Mouse (Mus musculus): ENCODE data around the gene Itpripl1.
"Not testable (repeated sequence)": the region's sequence is repeated elsewhere in the genome, so short reads cannot be mapped to it uniquely, and the experiment has no call there.

Itpripl1 gene

GRCm38 (mm10) chr2:127143158-127144063 is at the start of gene Itpripl1:
Gene Itpripl1, minus strand, starts transcription at chr2:127143442.
- DNase-seq: peak; percentile 92

GRCm38 (mm10) chr2:127189574-127189973 is 46.3 kb upstream of the Itpripl1 start:
- no peak for DNase-seq

- peak; percentile 84 to 92 for DNase-seq
These were observed 39.5 kb upstream of the Itpripl1 start for GRCm38 (mm10) chr2:127182598-127183381.

GRCm38 (mm10) chr2:127166261-127166660 is 23.0 kb upstream of the Itpripl1 start:
- DNase-seq: peak in 1 of 2 experiments; percentile 34

GRCm38 (mm10) chr2:127165675-127166074 is 22.4 kb upstream of the Itpripl1 start:
- DNase-seq: no peak

GRCm38 (mm10) chr2:127145699-127146098 is 2.5 kb upstream of the Itpripl1 start:
- DNase-seq: no peak

GRCm38 (mm10) chr2:127142577-127143157 is 575 bp downstream of the Itpripl1 start:
- no peak for DNase-seq

- no peak for DNase-seq
These were observed 1.2 kb downstream of the Itpripl1 start for GRCm38 (mm10) chr2:127142031-127142430.

- DNase-seq: no peak
These were observed 3.2 kb downstream of the Itpripl1 start for GRCm38 (mm10) chr2:127140011-127140410.

GRCm38 (mm10) chr2:127139605-127140004 is 3.6 kb downstream of the Itpripl1 start:
- DNase-seq: no peak

GRCm38 (mm10) chr2:127139094-127139493 is 4.1 kb downstream of the Itpripl1 start:
- no peak for DNase-seq

- DNase-seq: peak in 1 of 2 experiments; percentile 21
These were observed 4.8 kb downstream of the Itpripl1 start for GRCm38 (mm10) chr2:127138449-127138848.

GRCm38 (mm10) chr2:127137838-127138420 is 5.3 kb downstream of the Itpripl1 start:
- DNase-seq: no peak

- peak; percentile 7 to 27 for DNase-seq
These were observed 6.3 kb downstream of the Itpripl1 start for GRCm38 (mm10) chr2:127136979-127137378.

GRCm38 (mm10) chr2:127135255-127135654 is 8.0 kb downstream of the Itpripl1 start:
- not testable (repeated sequence) for DNase-seq

GRCm38 (mm10) chr2:127133621-127134461 is 9.4 kb downstream of the Itpripl1 start, which contains the start of gene Ncaph:
Gene Ncaph, minus strand, starts transcription at chr2:127133954.
- DNase-seq: peak; percentile 88 to 94

- DNase-seq: no peak
These were observed 11.9 kb downstream of the Itpripl1 start for GRCm38 (mm10) chr2:127131353-127131752.

GRCm38 (mm10) chr2:127128926-127129325 is 14.3 kb downstream of the Itpripl1 start:
- DNase-seq: no peak

- DNase-seq: peak; percentile 27 to 54
These were observed 21.5 kb downstream of the Itpripl1 start for GRCm38 (mm10) chr2:127121591-127122235.

GRCm38 (mm10) chr2:127108986-127109385 is 34.3 kb downstream of the Itpripl1 start:
- no peak for DNase-seq

GRCm38 (mm10) chr2:127092000-127092399 is 51.2 kb downstream of the Itpripl1 start:
- DNase-seq: peak in 1 of 2 experiments; percentile 8
